Mouse (Mus musculus): ENCODE measurements at regions not wholly inside any gene's neighbourhood (a gene's known extent, or its start where the extent isn't known, plus 50 kb on each side); places are given as distances from the start of the nearest gene placed in this dataset.

GRCm38 (mm10) chr9:101410348-101410747 lies 158.8 kb upstream of the Ppp2r3a start:
- Histone ChIP-seq H3K9me3 (replicated peaks; ENCODE audit: control insufficient read depth, low read length) (no peaks in the 10 kb centered on the region), H3K36me3 (ENCODE audit: control insufficient read depth, insufficient read depth, low read length) (no peaks in the 10 kb centered on the region), H3K9ac (ENCODE audit: low read length) (no peak overlapping the region), H3K4me2 (ENCODE audit: low read depth, low read length) (no peak overlapping the region), H3K4me3 (replicated peaks; ENCODE audit: low read length) (no peak overlapping the region), H3K4me1 (ENCODE audit: control insufficient read depth, insufficient read depth, low read length) (no peaks in the 10 kb centered on the region), H3K27ac (ENCODE audit: low read length) (no peak overlapping the region), H3K27me3 (ENCODE audit: control insufficient read depth, insufficient read depth, low read length) (no peaks in the 10 kb centered on the region)
- no peak for ATAC-seq (ENCODE audit: insufficient read depth, low FRiP score)
- 69% methylated on average over 3 of the region's 3 CpGs for WGBS

GRCm38 (mm10) chr9:101408116-101408515 lies 156.5 kb upstream of the Ppp2r3a start:
- Histone ChIP-seq H3K9me3 (replicated peaks; ENCODE audit: control insufficient read depth, low read length) (no peaks in the 10 kb centered on the region), H3K9ac (ENCODE audit: low read length) (no peak overlapping the region), H3K4me3 (replicated peaks; ENCODE audit: low read length) (no peak overlapping the region), H3K4me1 (ENCODE audit: control insufficient read depth, insufficient read depth, low read length) (peaks cover 3% of the 10 kb centered on the region; the same call in 1 of the 2 replicates), H3K27ac (ENCODE audit: low read length) (no peak overlapping the region), H3K4me2 (ENCODE audit: low read depth, low read length) (no peak overlapping the region), H3K36me3 (ENCODE audit: control insufficient read depth, insufficient read depth, low read length) (no peaks in the 10 kb centered on the region), H3K27me3 (ENCODE audit: control insufficient read depth, insufficient read depth, low read length) (no peaks in the 10 kb centered on the region)
- no peak for ATAC-seq (ENCODE audit: insufficient read depth, low FRiP score)
- WGBS: 86% methylated on average over 1 of the region's 1 CpGs

GRCm38 (mm10) chr9:101407141-101407540 lies 155.5 kb upstream of the Ppp2r3a start:
- peaks cover 3% of the 10 kb centered on the region; the same call in 1 of the 2 replicates for H3K4me1 ChIP-seq (ENCODE audit: control insufficient read depth, insufficient read depth, low read length)
- no peak overlapping the region for H3K4me2 ChIP-seq (ENCODE audit: low read depth, low read length)
- no peak overlapping the region for H3K9ac ChIP-seq (ENCODE audit: low read length)
- no peak for ATAC-seq (ENCODE audit: insufficient read depth, low FRiP score)
- no peak overlapping the region for H3K4me3 ChIP-seq (replicated peaks; ENCODE audit: low read length)
- no peaks in the 10 kb centered on the region for H3K9me3 ChIP-seq (replicated peaks; ENCODE audit: control insufficient read depth, low read length)
- no peaks in the 10 kb centered on the region for H3K36me3 ChIP-seq (ENCODE audit: control insufficient read depth, insufficient read depth, low read length)
- H3K27ac ChIP-seq (ENCODE audit: low read length): no peak overlapping the region
- WGBS: 68% methylated on average over 5 of the region's 5 CpGs
- no peaks in the 10 kb centered on the region for H3K27me3 ChIP-seq (ENCODE audit: control insufficient read depth, insufficient read depth, low read length)

GRCm38 (mm10) chr9:101404441-101405081 lies 153.0 kb upstream of the Ppp2r3a start:
- Histone ChIP-seq H3K9ac (ENCODE audit: low read length) (no peak overlapping the region), H3K4me2 (ENCODE audit: low read depth, low read length) (no peak overlapping the region), H3K36me3 (ENCODE audit: control insufficient read depth, insufficient read depth, low read length) (no peaks in the 10 kb centered on the region), H3K27me3 (ENCODE audit: control insufficient read depth, insufficient read depth, low read length) (no peaks in the 10 kb centered on the region), H3K27ac (ENCODE audit: low read length) (no peak overlapping the region), H3K4me3 (replicated peaks; ENCODE audit: low read length) (no peak overlapping the region), H3K4me1 (ENCODE audit: control insufficient read depth, insufficient read depth, low read length) (peaks cover 3% of the 10 kb centered on the region; the same call in 1 of the 2 replicates), H3K9me3 (replicated peaks; ENCODE audit: control insufficient read depth, low read length) (no peaks in the 10 kb centered on the region)
- ATAC-seq (ENCODE audit: insufficient read depth, low FRiP score): peak; percentile 54; the same call in 1 of the 2 replicates
- 30% methylated on average over 13 of the region's 13 CpGs for WGBS

GRCm38 (mm10) chr9:101404034-101404433 lies 152.4 kb upstream of the Ppp2r3a start:
- Histone ChIP-seq H3K27ac (ENCODE audit: low read length) (no peak overlapping the region), H3K4me2 (ENCODE audit: low read depth, low read length) (no peak overlapping the region), H3K4me1 (ENCODE audit: control insufficient read depth, insufficient read depth, low read length) (peaks cover 3% of the 10 kb centered on the region; the same call in 1 of the 2 replicates), H3K27me3 (ENCODE audit: control insufficient read depth, insufficient read depth, low read length) (no peaks in the 10 kb centered on the region), H3K9ac (ENCODE audit: low read length) (no peak overlapping the region), H3K9me3 (replicated peaks; ENCODE audit: control insufficient read depth, low read length) (no peaks in the 10 kb centered on the region), H3K4me3 (replicated peaks; ENCODE audit: low read length) (no peak overlapping the region), H3K36me3 (ENCODE audit: control insufficient read depth, insufficient read depth, low read length) (no peaks in the 10 kb centered on the region)
- WGBS: 67% methylated on average over 3 of the region's 3 CpGs
- ATAC-seq (ENCODE audit: insufficient read depth, low FRiP score): no peak

- Histone ChIP-seq H3K27me3 (ENCODE audit: control insufficient read depth, insufficient read depth, low read length) (no peaks in the 10 kb centered on the region), H3K9ac (ENCODE audit: low read length) (no peak overlapping the region), H3K36me3 (ENCODE audit: control insufficient read depth, insufficient read depth, low read length) (no peaks in the 10 kb centered on the region), H3K27ac (ENCODE audit: low read length) (no peak overlapping the region), H3K4me3 (replicated peaks; ENCODE audit: low read length) (no peak overlapping the region), H3K4me1 (ENCODE audit: control insufficient read depth, insufficient read depth, low read length) (peaks cover 3% of the 10 kb centered on the region; the same call in 1 of the 2 replicates), H3K9me3 (replicated peaks; ENCODE audit: control insufficient read depth, low read length) (no peaks in the 10 kb centered on the region), H3K4me2 (ENCODE audit: low read depth, low read length) (no peak overlapping the region)
- WGBS: 53% methylated on average over 9 of the region's 9 CpGs
- ATAC-seq (ENCODE audit: insufficient read depth, low FRiP score): no peak
These were observed 151.1 kb upstream of the Ppp2r3a start for GRCm38 (mm10) chr9:101402544-101403194.

GRCm38 (mm10) chr9:101401416-101401815 lies 149.8 kb upstream of the Ppp2r3a start:
- Histone ChIP-seq H3K36me3 (ENCODE audit: control insufficient read depth, insufficient read depth, low read length) (no peaks in the 10 kb centered on the region), H3K4me2 (ENCODE audit: low read depth, low read length) (no peak overlapping the region), H3K27me3 (ENCODE audit: control insufficient read depth, insufficient read depth, low read length) (no peaks in the 10 kb centered on the region), H3K4me1 (ENCODE audit: control insufficient read depth, insufficient read depth, low read length) (peaks cover 3% of the 10 kb centered on the region; the same call in 1 of the 2 replicates), H3K9ac (ENCODE audit: low read length) (no peak overlapping the region), H3K27ac (ENCODE audit: low read length) (no peak overlapping the region), H3K9me3 (replicated peaks; ENCODE audit: control insufficient read depth, low read length) (no peaks in the 10 kb centered on the region), H3K4me3 (replicated peaks; ENCODE audit: low read length) (no peak overlapping the region)
- 61% methylated on average over 9 of the region's 9 CpGs for WGBS
- ATAC-seq (ENCODE audit: insufficient read depth, low FRiP score): no peak

- Histone ChIP-seq H3K4me3 (replicated peaks; ENCODE audit: low read length) (no peak overlapping the region), H3K27ac (ENCODE audit: low read length) (no peak overlapping the region), H3K27me3 (ENCODE audit: control insufficient read depth, insufficient read depth, low read length) (no peaks in the 10 kb centered on the region), H3K9me3 (replicated peaks; ENCODE audit: control insufficient read depth, low read length) (no peaks in the 10 kb centered on the region), H3K4me1 (ENCODE audit: control insufficient read depth, insufficient read depth, low read length) (no peaks in the 10 kb centered on the region), H3K36me3 (ENCODE audit: control insufficient read depth, insufficient read depth, low read length) (no peaks in the 10 kb centered on the region), H3K4me2 (ENCODE audit: low read depth, low read length) (no peak overlapping the region), H3K9ac (ENCODE audit: low read length) (no peak overlapping the region)
- WGBS: 67% methylated on average over 3 of the region's 3 CpGs
- no peak for ATAC-seq (ENCODE audit: insufficient read depth, low FRiP score)
These were observed 147.3 kb upstream of the Ppp2r3a start for GRCm38 (mm10) chr9:101398858-101399257.

- WGBS: 14% methylated on average over 2 of the region's 2 CpGs
- Histone ChIP-seq H3K4me2 (ENCODE audit: low read depth, low read length) (no peak overlapping the region), H3K4me1 (ENCODE audit: control insufficient read depth, insufficient read depth, low read length) (no peaks in the 10 kb centered on the region), H3K9me3 (replicated peaks; ENCODE audit: control insufficient read depth, low read length) (no peaks in the 10 kb centered on the region), H3K4me3 (replicated peaks; ENCODE audit: low read length) (no peak overlapping the region), H3K36me3 (ENCODE audit: control insufficient read depth, insufficient read depth, low read length) (no peaks in the 10 kb centered on the region), H3K27ac (ENCODE audit: low read length) (no peak overlapping the region), H3K9ac (ENCODE audit: low read length) (no peak overlapping the region), H3K27me3 (ENCODE audit: control insufficient read depth, insufficient read depth, low read length) (no peaks in the 10 kb centered on the region)
- no peak for ATAC-seq (ENCODE audit: insufficient read depth, low FRiP score)
These were observed 117.8 kb upstream of the Ppp2r3a start for GRCm38 (mm10) chr9:101369380-101369779.
